Mouse (Mus musculus) frontal cortex, postnatal 10 days (tissue): ENCODE results near the gene Pde7b.

Experiments used
- DNase-seq, 2 experiments: peaks; one replicate each; pipeline ENCODE4 v3.0.0; 2022; ENCODE audit warnings: low spot score in 2 of 2, mixed read lengths in 1 of 2

Gene Pde7b

DNA sequence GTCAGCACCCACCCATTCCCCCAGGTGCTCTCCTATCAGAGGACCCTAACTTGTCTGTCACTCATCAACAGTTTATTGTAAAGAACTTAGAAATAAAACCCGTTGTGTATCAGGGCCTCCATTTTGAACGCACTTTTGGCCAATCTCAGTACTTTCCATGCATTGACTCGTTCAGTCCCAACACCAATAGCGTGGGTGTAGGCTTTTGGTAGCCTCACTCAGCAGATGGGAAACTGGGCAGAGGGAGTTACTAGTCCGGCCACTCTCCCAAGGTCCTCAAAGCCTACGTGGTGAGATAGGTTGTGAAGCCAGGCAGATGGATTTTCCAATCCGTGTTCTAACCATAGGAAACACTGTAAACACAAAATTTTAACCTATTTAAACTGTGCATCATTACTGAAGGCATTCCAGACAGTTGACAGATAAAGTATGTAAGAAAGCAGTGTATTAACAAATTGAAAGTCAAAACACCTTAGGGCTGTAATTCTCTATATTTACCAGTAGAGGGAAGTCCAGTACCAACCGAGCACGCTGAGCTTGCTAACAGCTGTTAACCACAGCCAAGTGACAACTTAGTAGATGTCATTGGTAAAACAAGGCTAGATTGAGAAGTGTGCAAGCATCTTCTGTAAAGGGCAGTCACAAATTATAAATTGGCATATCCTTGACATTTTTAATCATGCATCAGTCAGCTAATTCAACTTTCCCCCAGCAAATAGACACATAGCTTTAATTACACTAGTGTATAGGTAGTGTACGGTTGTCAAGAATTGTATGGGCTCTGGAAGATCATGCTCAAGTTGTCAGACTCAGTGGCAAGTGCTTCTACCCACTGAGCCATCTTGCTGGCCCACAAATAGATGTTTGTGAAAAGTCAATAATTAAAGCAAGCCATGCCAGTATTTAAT lies 363.1 kb downstream of the Pde7b start:
- DNase-seq = no peak

GRCm38 (mm10) chr10:20348894-20349293 lies 376.0 kb downstream of the Pde7b start:
- DNase-seq = no peak
